Mouse (Mus musculus): ENCODE measurements around the gene Tex38.

GRCm38 (mm10) chr4:115754101-115754500 is 26.7 kb downstream of the Tex38 start:
- TF ChIP-seq CTCF (IDR thresholded peaks at IDR 0.05): no peak
- no peak for TF ChIP-seq EP300 (IDR thresholded peaks at IDR 0.05)

All from lung, postnatal 0 days (tissue).